In genomic region chr2:160942443-160942842, GRCm38 (mm10) we compare ENCODE assay signal across 10 mouse cellular contexts. TPM values are rescaled to one million over a fixed set of nuclear protein-coding genes. Genes with fewer than 3 reads are reported as not detected.
DNase-seq lines count a peak whose midpoint lies in the region; ATAC-seq and TF ChIP-seq lines count a peak whose summit lies in the region.
"Had no signal": no experiment of that assay in that cellular context is flagged by ENCODE, and none has a peak within 500 bp of the region (broad histone marks: within the 10 kb centered on the region; RNA-seq: fewer than 3 reads in every experiment).

No protein-coding gene starts in this region.

- 0 out of 2 replicates have a peak, but pooled peaks have one; percentile 6 for ATAC-seq in intestine, embryonic 14.5 days (replicated peaks; ENCODE audit: low FRiP score, low TSS enrichment, low read depth)
- no peak for ATAC-seq in intestine, embryonic 15.5 days
- ATAC-seq in midbrain, embryonic 14.5 days (ENCODE audit: low FRiP score, low TSS enrichment), result no peak
- ATAC-seq in midbrain, embryonic 15.5 days (replicated peaks), result no peak
- no peak for ATAC-seq in granulocyte monocyte progenitor cell, adult 5-6 weeks (replicated peaks; ENCODE audit: poor library complexity, severe bottlenecking)

- H3K4me3 ChIP-seq in intestine, embryonic 14.5 days (ENCODE audit: low read depth, low read length), result no peak overlapping the region
- no peak overlapping the region for H3K4me3 ChIP-seq in intestine, embryonic 15.5 days (replicated peaks)
- no peak overlapping the region for H3K4me3 ChIP-seq in midbrain, embryonic 14.5 days (replicated peaks; ENCODE audit: low read depth, low read length)
- H3K4me3 ChIP-seq in midbrain, embryonic 15.5 days, result no peak overlapping the region
- no peak overlapping the region for H3K4me3 ChIP-seq in cortical plate, adult 2 months (ENCODE audit: insufficient read depth, low read length)

- TF ChIP-seq CTCF in cortical plate, adult 2 months (IDR thresholded peaks at IDR 0.05; ENCODE audit: extremely low read depth, insufficient read depth, low read length), result peak; percentile 40; the same call in 1 of the 2 replicates

- H3K4me2 ChIP-seq in intestine, embryonic 14.5 days (ENCODE audit: low read length), result no peak overlapping the region
- no peak overlapping the region for H3K4me2 ChIP-seq in intestine, embryonic 15.5 days (replicated peaks)
- no peak overlapping the region for H3K4me2 ChIP-seq in midbrain, embryonic 14.5 days (ENCODE audit: low read length)
- no peak overlapping the region for H3K4me2 ChIP-seq in midbrain, embryonic 15.5 days

- peaks cover 7% of the 10 kb centered on the region; the same call in 1 of the 2 replicates for H3K36me3 ChIP-seq in intestine, embryonic 14.5 days (ENCODE audit: control insufficient read depth, insufficient read depth, low read length)
- H3K36me3 ChIP-seq in intestine, embryonic 15.5 days, result no peaks in the 10 kb centered on the region
- H3K36me3 ChIP-seq in midbrain, embryonic 14.5 days (ENCODE audit: control insufficient read depth, insufficient read depth, low read length), result peaks cover 19% of the 10 kb centered on the region; the same call in 1 of the 2 replicates
- H3K36me3 ChIP-seq in midbrain, embryonic 15.5 days (replicated peaks), result no peaks in the 10 kb centered on the region

- H3K27me3 ChIP-seq in intestine, embryonic 14.5 days (replicated peaks; ENCODE audit: control insufficient read depth, insufficient read depth, low read length), result no peaks in the 10 kb centered on the region
- no peaks in the 10 kb centered on the region for H3K27me3 ChIP-seq in intestine, embryonic 15.5 days (replicated peaks)
- no peaks in the 10 kb centered on the region for H3K27me3 ChIP-seq in midbrain, embryonic 14.5 days (ENCODE audit: control insufficient read depth, insufficient read depth, low read length)
- H3K27me3 ChIP-seq in midbrain, embryonic 15.5 days (replicated peaks), result no peaks in the 10 kb centered on the region

- peak; percentile 51 for DNase-seq in intestine, embryonic 14.5 days (ENCODE audit: low spot score)
- DNase-seq in midbrain, embryonic 14.5 days, result peak; percentile 44
- DNase-seq in retina, postnatal 1 day, result peak; percentile 19
- DNase-seq: heart, adult 18-20 months; kidney, postnatal 36 days had no signal

- H3K9ac ChIP-seq in intestine, embryonic 14.5 days (ENCODE audit: low read length), result no peak overlapping the region
- H3K9ac ChIP-seq in intestine, embryonic 15.5 days, result no peak overlapping the region
- H3K9ac ChIP-seq in midbrain, embryonic 14.5 days (replicated peaks; ENCODE audit: low read length), result no peak overlapping the region
- H3K9ac ChIP-seq in midbrain, embryonic 15.5 days, result no peak overlapping the region

- H3K9me3 ChIP-seq in intestine, embryonic 14.5 days (ENCODE audit: control insufficient read depth, low read length), result no peaks in the 10 kb centered on the region
- no peaks in the 10 kb centered on the region for H3K9me3 ChIP-seq in intestine, embryonic 15.5 days
- H3K9me3 ChIP-seq in midbrain, embryonic 14.5 days (ENCODE audit: control insufficient read depth, low read length), result no peaks in the 10 kb centered on the region
- H3K9me3 ChIP-seq in midbrain, embryonic 15.5 days, result no peaks in the 10 kb centered on the region

- H3K27ac ChIP-seq in intestine, embryonic 14.5 days (ENCODE audit: low read depth), result no peak overlapping the region
- H3K27ac ChIP-seq in intestine, embryonic 15.5 days, result no peak overlapping the region
- no peak overlapping the region for H3K27ac ChIP-seq in midbrain, embryonic 14.5 days (replicated peaks; ENCODE audit: low read depth, low read length)
- H3K27ac ChIP-seq in midbrain, embryonic 15.5 days, result no peak overlapping the region
- H3K27ac ChIP-seq in cortical plate, adult 2 months (ENCODE audit: insufficient read depth, low read length), result no peak overlapping the region

- no peak for TF ChIP-seq POLR2A in cortical plate, adult 2 months (IDR thresholded peaks at IDR 0.05; ENCODE audit: extremely low read depth, insufficient read depth, low read length)

- WGBS in intestine, embryonic 14.5 days, result 57% methylated on average over 3 of the region's 3 CpGs
- WGBS in intestine, embryonic 15.5 days, result 59% methylated on average over 3 of the region's 3 CpGs
- WGBS in midbrain, embryonic 14.5 days, result 68% methylated on average over 3 of the region's 3 CpGs
- 60% methylated on average over 3 of the region's 3 CpGs for WGBS in midbrain, embryonic 15.5 days

- peaks cover 19% of the 10 kb centered on the region; the same call in 1 of the 2 replicates for H3K4me1 ChIP-seq in intestine, embryonic 14.5 days (replicated peaks; ENCODE audit: control insufficient read depth, insufficient read depth, low read length)
- 0 out of 2 replicates have a peak, but pooled peaks cover 9% of the 10 kb centered on the region for H3K4me1 ChIP-seq in intestine, embryonic 15.5 days (replicated peaks)
- H3K4me1 ChIP-seq in midbrain, embryonic 14.5 days (ENCODE audit: control insufficient read depth, insufficient read depth, low read length), result no peaks in the 10 kb centered on the region
- no peaks in the 10 kb centered on the region for H3K4me1 ChIP-seq in midbrain, embryonic 15.5 days
- no peaks in the 10 kb centered on the region for H3K4me1 ChIP-seq in cortical plate, adult 2 months (ENCODE audit: control insufficient read depth, insufficient read depth, low read length)

RNA-seq across cellular contexts. Expression of gene Emilin3, which starts 30.3 kb away (rescaled TPM):
- polyA plus RNA-seq in intestine, embryonic 14.5 days (2014; fragmentation: Nextera tagmentation; extraction: Ambion mirVana), result 28.8 and 29.0 TPM in 2 replicates
- 29.5 and 33.0 TPM in 2 replicates for polyA plus RNA-seq in intestine, embryonic 15.5 days (2015; fragmentation: Nextera tagmentation; extraction: Ambion mirVana)
- 0.30 and 0.45 TPM in 2 replicates for polyA plus RNA-seq in midbrain, embryonic 14.5 days (2014; fragmentation: Nextera tagmentation; extraction: Ambion mirVana)
- 0.87 and 1.1 TPM in 2 replicates for polyA plus RNA-seq in midbrain, embryonic 15.5 days (2015; fragmentation: Nextera tagmentation; extraction: Ambion mirVana)
- polyA plus RNA-seq in cortical plate, adult 2 months (2012; rRNA removed), result 0.10 and 0.21 TPM in 2 replicates
- total RNA-seq in granulocyte monocyte progenitor cell, adult 5-6 weeks (2014; fragmentation: Nextera tagmentation), result not detected in 2 replicates
- not detected in 2 replicates for total RNA-seq in granulocyte monocyte progenitor cell, adult 5-6 weeks (2017)
- total RNA-seq: hematopoietic stem cell, adult 5-6 weeks had no signal

Comparison
In these comparisons a context has a peak if more than half of its experiments do, and no peak if none do; other contexts are left out.
1. RNA of gene Emilin3, which starts 30.3 kb away (polyA plus RNA-seq): 29.5 to 33.0 TPM in intestine, embryonic 15.5 days and 28.8 to 29.0 TPM in intestine, embryonic 14.5 days; 0.87 to 1.1 TPM in midbrain, embryonic 15.5 days, 0.30 to 0.45 TPM in midbrain, embryonic 14.5 days and 0.10 to 0.21 TPM in cortical plate, adult 2 months; every median in the first group is over 10 times any median in the second.
2. Peak in every context shown above with its lines, with median percentiles within 50 percentile points of each other: DNase-seq.